In genomic region chr8:121118634-121119420, GRCm38 (mm10) we compare ENCODE assay signal across 9 mouse cellular contexts. TPM values are rescaled to one million over a fixed set of nuclear protein-coding genes. Genes with fewer than 3 reads are reported as not detected.
DNase-seq lines count a peak whose midpoint lies in the region; ATAC-seq and TF ChIP-seq lines count a peak whose summit lies in the region.
"Had no signal": no experiment of that assay in that cellular context is flagged by ENCODE, and none has a peak within 500 bp of the region (broad histone marks: within the 10 kb centered on the region; RNA-seq: fewer than 3 reads in every experiment).

No protein-coding gene starts in this region.

- H3K27ac ChIP-seq in gastrocnemius, adult 2 months = no peak overlapping the region
- no peak overlapping the region for H3K27ac ChIP-seq in liver, embryonic 12.5 days
- H3K27ac ChIP-seq in liver, postnatal 0 days (ENCODE audit: low read depth) = no peak overlapping the region
- peak overlapping the region; percentile 14; the same call in 1 of the 2 replicates for H3K27ac ChIP-seq in embryonic fibroblast, embryonic 13.5 days (ENCODE audit: insufficient read depth, low read length)

- no peak overlapping the region for H3K9ac ChIP-seq in liver, embryonic 12.5 days
- H3K9ac ChIP-seq in liver, postnatal 0 days (replicated peaks) = no peak overlapping the region

- no peak overlapping the region for H3K4me2 ChIP-seq in liver, embryonic 12.5 days
- H3K4me2 ChIP-seq in liver, postnatal 0 days (ENCODE audit: low read depth, low read length) = no peak overlapping the region
- H3K4me2 ChIP-seq in myocyte (ENCODE audit: low read depth) = peak overlapping the region; percentile 98

- H3K36me3 ChIP-seq in liver, embryonic 12.5 days = no peaks in the 10 kb centered on the region
- no peaks in the 10 kb centered on the region for H3K36me3 ChIP-seq in liver, postnatal 0 days (replicated peaks; ENCODE audit: insufficient read depth, low read length)
- H3K36me3 ChIP-seq in myocyte (ENCODE audit: control insufficient read depth, insufficient read depth) = no peaks in the 10 kb centered on the region

- TF ChIP-seq EP300 in liver, postnatal 0 days (IDR thresholded peaks at IDR 0.05; ENCODE audit: low read depth) = no peak

- peaks cover 10% of the 10 kb centered on the region for H3K4me1 ChIP-seq in liver, embryonic 12.5 days
- peaks cover 3% of the 10 kb centered on the region; the same call in 1 of the 2 replicates for H3K4me1 ChIP-seq in liver, postnatal 0 days (ENCODE audit: insufficient read depth)
- peaks cover 3% of the 10 kb centered on the region; the same call in 1 of the 2 replicates for H3K4me1 ChIP-seq in embryonic fibroblast, embryonic 13.5 days (ENCODE audit: control insufficient read depth, insufficient read depth, low read length)

- intact Hi-C loops in gastrocnemius, adult 2 months (cut with DNase I) = loop anchor here (5.0 kb wide), 1 partner anchor 98 kb away; no protein-coding TSS in a partner anchor

- H3K9me3 ChIP-seq in liver, embryonic 12.5 days (replicated peaks) = no peaks in the 10 kb centered on the region
- no peaks in the 10 kb centered on the region for H3K9me3 ChIP-seq in liver, postnatal 0 days (ENCODE audit: low read length)

- no peak for TF ChIP-seq CTCF in gastrocnemius, adult 2 months (IDR thresholded peaks at IDR 0.05)
- TF ChIP-seq CTCF in liver, postnatal 0 days (IDR thresholded peaks at IDR 0.05; ENCODE audit: low read depth) = no peak
- TF ChIP-seq CTCF in embryonic fibroblast, embryonic 13.5 days (IDR thresholded peaks at IDR 0.05; ENCODE audit: borderline replicate concordance, insufficient read depth, low read length) = no peak

- peak overlapping the region; percentile 85 for H3K4me3 ChIP-seq in gastrocnemius, adult 2 months
- H3K4me3 ChIP-seq in liver, embryonic 12.5 days = peak overlapping the region; percentile 54
- no peak overlapping the region for H3K4me3 ChIP-seq in liver, postnatal 0 days (ENCODE audit: low read depth, low read length)
- peak overlapping the region; percentile 83 for H3K4me3 ChIP-seq in embryonic fibroblast, embryonic 13.5 days (ENCODE audit: insufficient read depth, low read length)
- peak overlapping the region; percentile 82 for H3K4me3 ChIP-seq in myocyte

- no peak for DNase-seq in gastrocnemius, adult 2 months
- DNase-seq in gastrocnemius, postnatal 10 days = no peak
- DNase-seq in liver, postnatal 0 days = no peak
- DNase-seq in urinary bladder, postnatal 10 days (ENCODE audit: low spot score) = no peak
- no peak for DNase-seq in frontal cortex, adult 2 months (ENCODE audit: extremely low spot score in 1 of 2, low spot score in 1 of 2)

- ATAC-seq in liver, embryonic 12.5 days = no peak
- ATAC-seq in liver, postnatal 0 days = no peak

- H3K79me2 ChIP-seq in myocyte (ENCODE audit: control insufficient read depth, insufficient read depth) = peaks cover 39% of the 10 kb centered on the region

- H3ac ChIP-seq in myocyte (ENCODE audit: control insufficient read depth, insufficient read length) = no peak overlapping the region

- WGBS in liver, embryonic 12.5 days (ENCODE audit: insufficient replicate concordance) = 4% methylated on average over 18 of the region's 18 CpGs
- WGBS in liver, postnatal 0 days (ENCODE audit: insufficient replicate concordance) = 8% methylated on average over 18 of the region's 18 CpGs

- H3K27me3 ChIP-seq in liver, embryonic 12.5 days (replicated peaks) = peaks cover 100% of the 10 kb centered on the region
- H3K27me3 ChIP-seq in liver, postnatal 0 days (ENCODE audit: insufficient read depth, low read length) = peaks cover 99% of the 10 kb centered on the region
- no peaks in the 10 kb centered on the region for H3K27me3 ChIP-seq in myocyte (ENCODE audit: control insufficient read depth, insufficient read depth, insufficient read length)

- no peak for TF ChIP-seq POLR2A in embryonic fibroblast, embryonic 13.5 days (IDR thresholded peaks at IDR 0.05; ENCODE audit: low read depth, low read length)
- no peak for TF ChIP-seq POLR2A in myocyte (IDR thresholded peaks at IDR 0.05; ENCODE audit: insufficient read length, low read depth)

TF ChIP-seq in myocyte, 11 proteins besides CTCF, POLR2A, EP300 and RAD21:
- TF ChIP-seq TCF3 (IDR thresholded peaks at IDR 0.05; ENCODE audit: insufficient read length, low read depth) = no peak
- TF ChIP-seq REST (IDR thresholded peaks at IDR 0.05; ENCODE audit: insufficient read depth, insufficient read length) = no peak
- TF ChIP-seq MYOD1 (IDR thresholded peaks at IDR 0.05; ENCODE audit: control insufficient read depth in 1 of 3, insufficient read length in 2 of 3, low read depth in 2 of 3) = no peak
- no peak for TF ChIP-seq USF1 (IDR thresholded peaks at IDR 0.05; ENCODE audit: low read depth)
- no peak for TF ChIP-seq POLR2AphosphoS2 (IDR thresholded peaks at IDR 0.05; ENCODE audit: insufficient read length, low read depth)
- no peak for TF ChIP-seq MAX (IDR thresholded peaks at IDR 0.05; ENCODE audit: low read depth)
- no peak for TF ChIP-seq SRF (IDR thresholded peaks at IDR 0.05; ENCODE audit: control insufficient read depth, insufficient read length, low read depth)
- no peak for TF ChIP-seq E2F4 (IDR thresholded peaks at IDR 0.05; ENCODE audit: insufficient read depth)
- TF ChIP-seq CEBPB (IDR thresholded peaks at IDR 0.05; ENCODE audit: insufficient read depth, poor library complexity, severe bottlenecking) = no peak
- no peak for TF ChIP-seq MYOG (IDR thresholded peaks at IDR 0.05; ENCODE audit: control insufficient read depth in 1 of 3, insufficient read depth in 1 of 3, insufficient read length in 2 of 3, low read depth in 2 of 3)
- TF ChIP-seq TCF12 (IDR thresholded peaks at IDR 0.05; ENCODE audit: insufficient read depth, poor library complexity, severe bottlenecking) = no peak

RNA-seq across cellular contexts. Expression of gene Foxc2, which starts 2.9 kb away (rescaled TPM):
- total RNA-seq in gastrocnemius, adult 2 months (2021) = under 1 TPM; 0.20 TPM
- total RNA-seq in gastrocnemius, postnatal 10 days (2021) = 1 to 10 TPM in 1 of 2 experiments, under 1 TPM in 1; 0.78 to 1.1 TPM
- polyA plus RNA-seq in liver, embryonic 12.5 days (2016; fragmentation: Nextera tagmentation; extraction: Ambion mirVana) = 0.94 and 1.2 TPM in 2 replicates
- 0.04 and 0.05 TPM in 2 replicates for polyA plus RNA-seq in liver, postnatal 0 days (2015; fragmentation: Nextera tagmentation; extraction: Ambion mirVana)
- 14.6 and 18.1 TPM in 2 replicates for polyA plus RNA-seq in embryonic fibroblast, embryonic 13.5 days (2011; ENCODE audit: insufficient read length, low read depth, missing spikeins)
- polyA plus RNA-seq in myocyte (2012; fragmentation: generic; extraction: Trizol) = 7.3 TPM
- 1.5 TPM in 2 replicates for polyA plus RNA-seq in frontal cortex, adult 2 months (2012; rRNA removed)
- total RNA-seq: hematopoietic stem cell, adult 5-6 weeks had no signal

RNA-seq across cellular contexts. Expression of gene Foxl1, which starts 8.9 kb away (rescaled TPM):
- not detected for total RNA-seq in gastrocnemius, adult 2 months (2021)
- total RNA-seq in gastrocnemius, postnatal 10 days (2021) = under 1 TPM; 0.09 to 0.27 TPM
- polyA plus RNA-seq in liver, embryonic 12.5 days (2016; fragmentation: Nextera tagmentation; extraction: Ambion mirVana) = 0.35 and 0.41 TPM in 2 replicates
- polyA plus RNA-seq in liver, postnatal 0 days (2015; fragmentation: Nextera tagmentation; extraction: Ambion mirVana) = not detected in 2 replicates
- polyA plus RNA-seq in embryonic fibroblast, embryonic 13.5 days (2011; ENCODE audit: insufficient read length, low read depth, missing spikeins) = 1.1 and 2.0 TPM in 2 replicates
- 2.6 TPM for polyA plus RNA-seq in myocyte (2012; fragmentation: generic; extraction: Trizol)
- 0.04 and 0.10 TPM in 2 replicates for polyA plus RNA-seq in frontal cortex, adult 2 months (2012; rRNA removed)
- total RNA-seq: hematopoietic stem cell, adult 5-6 weeks had no signal

RNA-seq across cellular contexts. Expression of gene Mthfsd, which starts 10.6 kb away (rescaled TPM):
- total RNA-seq in gastrocnemius, adult 2 months (2021) = 10 to 100 TPM; 16.2 to 17.9 TPM
- 10 to 100 TPM; 13.0 to 17.7 TPM for total RNA-seq in gastrocnemius, postnatal 10 days (2021)
- 30.5 and 32.4 TPM in 2 replicates for polyA plus RNA-seq in liver, embryonic 12.5 days (2016; fragmentation: Nextera tagmentation; extraction: Ambion mirVana)
- 12.9 and 13.7 TPM in 2 replicates for polyA plus RNA-seq in liver, postnatal 0 days (2015; fragmentation: Nextera tagmentation; extraction: Ambion mirVana)
- polyA plus RNA-seq in embryonic fibroblast, embryonic 13.5 days (2011; ENCODE audit: insufficient read length, low read depth, missing spikeins) = 58.3 and 63.3 TPM in 2 replicates
- 22.3 TPM for polyA plus RNA-seq in myocyte (2012; fragmentation: generic; extraction: Trizol)
- polyA plus RNA-seq in frontal cortex, adult 2 months (2012; rRNA removed) = 87.9 and 95.5 TPM in 2 replicates

RNA-seq across cellular contexts. Expression of gene Foxf1, which starts 34.6 kb away (rescaled TPM):
- total RNA-seq in gastrocnemius, adult 2 months (2021) = under 1 TPM; 0.10 to 0.14 TPM
- under 1 TPM; 0.16 to 0.27 TPM for total RNA-seq in gastrocnemius, postnatal 10 days (2021)
- polyA plus RNA-seq in liver, embryonic 12.5 days (2016; fragmentation: Nextera tagmentation; extraction: Ambion mirVana) = 14.9 and 16.9 TPM in 2 replicates
- 2.7 and 3.1 TPM in 2 replicates for polyA plus RNA-seq in liver, postnatal 0 days (2015; fragmentation: Nextera tagmentation; extraction: Ambion mirVana)
- polyA plus RNA-seq in embryonic fibroblast, embryonic 13.5 days (2011; ENCODE audit: insufficient read length, low read depth, missing spikeins) = 6.9 TPM in 2 replicates
- not detected for polyA plus RNA-seq in myocyte (2012; fragmentation: generic; extraction: Trizol)
- 2.1 and 2.4 TPM in 2 replicates for polyA plus RNA-seq in frontal cortex, adult 2 months (2012; rRNA removed)
- total RNA-seq: hematopoietic stem cell, adult 5-6 weeks had no signal
